Mouse (Mus musculus): Measurements from ENCODE around the gene Ust.

Gene Ust

DNA sequence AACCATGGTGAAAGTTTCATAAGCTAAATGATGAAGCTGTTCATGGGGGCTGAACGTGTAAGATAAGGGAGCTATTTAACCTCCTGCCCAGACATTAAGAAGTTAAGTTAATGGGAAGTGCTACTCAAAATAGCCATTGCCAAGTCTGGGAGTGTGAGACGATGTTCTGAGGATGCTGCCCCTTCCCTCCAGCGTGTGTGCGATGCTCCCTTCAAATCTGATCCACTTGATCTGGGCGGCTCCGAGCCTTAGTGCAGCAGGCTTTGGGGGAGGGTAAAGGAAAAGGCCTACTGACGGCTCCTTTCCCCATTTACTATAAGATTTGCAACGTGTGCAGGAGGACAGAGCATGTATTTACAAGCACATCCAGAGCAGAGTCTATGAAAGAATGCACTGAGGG lies 301.7 kb downstream of the Ust start:
- no peak for DNase-seq (ENCODE audit: low spot score)

DNA sequence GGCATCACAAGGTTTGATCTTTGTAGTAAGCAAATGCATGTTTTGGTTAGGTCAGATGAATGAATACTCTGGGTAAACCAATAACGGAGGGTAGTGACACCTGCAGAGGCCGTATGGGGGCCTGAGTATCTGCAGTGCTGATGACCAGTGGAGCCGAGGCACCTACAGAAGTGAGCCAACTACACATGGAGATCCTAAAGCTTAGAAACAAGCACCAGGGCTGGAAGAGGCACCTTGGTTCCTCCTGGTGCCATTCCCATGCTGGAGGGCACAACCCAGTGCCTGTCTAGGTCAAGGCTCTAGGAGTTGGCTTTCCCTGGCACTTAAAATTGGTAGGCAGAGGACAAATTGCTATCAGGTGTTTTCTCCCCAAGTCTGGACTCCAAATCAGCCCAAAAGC lies 303.4 kb downstream of the Ust start:
- DNase-seq (ENCODE audit: low spot score) = no peak

DNA sequence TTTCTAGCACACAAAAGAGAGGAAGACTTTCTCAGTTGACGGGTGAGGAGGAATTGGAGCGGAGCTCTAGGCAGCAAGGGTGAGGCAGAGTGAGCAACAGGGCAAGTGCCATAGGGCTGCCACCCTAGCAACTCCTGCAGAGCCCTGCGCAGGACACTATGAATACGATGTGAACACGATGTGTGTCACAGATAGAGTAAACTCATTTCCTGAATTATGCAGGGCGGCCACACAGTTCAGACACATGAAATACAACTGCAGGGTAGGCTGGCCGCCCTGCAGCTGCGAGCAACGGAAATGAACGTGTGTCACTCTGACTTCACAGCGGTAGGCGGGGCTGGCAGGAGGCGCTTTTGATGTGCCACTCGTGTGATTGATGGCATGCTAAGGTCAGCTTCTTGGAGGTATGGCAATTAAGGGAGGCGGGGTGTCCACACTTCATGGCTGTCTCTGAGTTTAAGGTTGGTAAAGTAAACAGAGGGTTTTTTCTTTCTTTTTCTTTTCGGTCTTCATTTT lies 304.7 kb downstream of the Ust start:
- DNase-seq (ENCODE audit: low spot score) = peak; percentile 81

DNA sequence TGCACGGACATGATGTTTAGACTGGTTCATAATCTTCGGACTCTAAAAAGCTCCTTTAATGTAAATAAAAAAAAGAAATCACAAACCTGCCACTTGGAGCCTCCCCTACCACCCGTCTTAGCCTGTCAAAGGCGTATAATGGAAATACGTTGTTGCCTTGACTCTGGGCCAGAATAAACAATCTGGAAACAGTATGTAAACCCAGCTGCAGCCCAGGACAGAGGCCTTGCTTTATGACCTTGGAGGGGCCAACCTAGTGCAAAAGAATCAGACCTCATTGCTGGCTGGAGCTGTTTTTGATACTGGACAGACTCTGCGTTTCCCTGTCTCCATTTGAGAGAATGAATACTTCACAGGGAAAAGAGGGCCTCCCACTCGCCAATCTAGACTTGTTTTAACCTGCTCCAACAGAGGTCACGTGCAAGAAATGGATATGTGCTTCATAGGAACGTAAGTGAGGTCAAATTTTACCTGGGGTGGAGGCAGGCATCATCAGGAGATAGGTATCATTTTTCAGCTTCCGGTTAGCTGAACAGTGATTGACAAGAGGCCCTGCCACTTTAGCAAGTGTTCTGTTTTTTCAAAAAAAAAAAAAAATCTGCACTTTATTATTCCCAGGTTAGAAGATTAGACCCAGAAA lies 305.2 kb downstream of the Ust start:
- peak; percentile 39 for DNase-seq (ENCODE audit: low spot score)

DNA sequence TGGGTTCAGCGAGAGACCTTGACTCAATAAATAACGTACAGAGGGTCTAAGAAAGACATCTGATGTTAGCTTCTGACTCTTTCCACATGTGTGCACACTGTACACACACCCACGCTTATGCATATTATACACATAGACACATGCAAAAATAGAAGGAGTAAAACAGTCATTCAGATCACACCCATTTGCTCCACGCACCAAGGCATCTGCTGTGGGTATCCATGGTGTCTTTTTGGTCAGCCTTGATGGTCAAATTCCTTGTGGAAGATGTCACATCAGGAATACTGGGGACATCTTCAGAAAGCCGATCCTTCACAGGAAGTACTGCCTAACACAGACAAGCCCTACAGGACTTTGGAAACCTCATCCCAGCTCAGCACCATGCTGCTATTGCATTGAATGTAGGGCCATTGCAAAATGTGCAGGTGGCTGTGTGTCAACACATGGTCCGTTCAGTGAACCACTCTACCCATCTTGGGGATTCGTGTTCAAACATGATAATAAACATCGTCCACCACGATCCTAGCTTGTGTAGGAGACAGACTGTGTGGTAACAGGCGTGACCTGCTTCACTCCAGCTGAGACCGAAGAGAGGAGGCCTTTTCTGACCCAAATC lies 305.9 kb downstream of the Ust start:
- no peak for DNase-seq (ENCODE audit: low spot score)

DNA sequence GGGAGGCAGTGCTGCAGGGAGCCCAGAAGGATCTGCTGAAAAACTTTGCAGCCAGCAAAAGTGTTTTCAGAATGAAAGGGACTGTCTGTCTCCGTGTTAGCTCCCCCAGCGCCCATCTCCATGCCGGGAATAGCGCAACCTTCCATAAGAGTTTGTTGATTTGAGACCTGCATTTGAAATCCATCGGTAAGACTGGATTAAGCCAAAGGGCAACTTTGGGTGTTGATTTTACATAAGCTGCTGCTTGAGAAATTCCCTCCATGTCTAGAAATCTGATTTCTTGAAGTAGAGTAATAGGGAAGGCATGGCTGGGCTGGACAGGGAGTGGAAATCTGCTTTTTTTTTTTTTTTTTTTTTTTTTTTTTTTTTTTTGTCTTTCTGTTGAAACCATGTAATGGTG lies 306.9 kb downstream of the Ust start:
- no peak for DNase-seq (ENCODE audit: low spot score)

DNA sequence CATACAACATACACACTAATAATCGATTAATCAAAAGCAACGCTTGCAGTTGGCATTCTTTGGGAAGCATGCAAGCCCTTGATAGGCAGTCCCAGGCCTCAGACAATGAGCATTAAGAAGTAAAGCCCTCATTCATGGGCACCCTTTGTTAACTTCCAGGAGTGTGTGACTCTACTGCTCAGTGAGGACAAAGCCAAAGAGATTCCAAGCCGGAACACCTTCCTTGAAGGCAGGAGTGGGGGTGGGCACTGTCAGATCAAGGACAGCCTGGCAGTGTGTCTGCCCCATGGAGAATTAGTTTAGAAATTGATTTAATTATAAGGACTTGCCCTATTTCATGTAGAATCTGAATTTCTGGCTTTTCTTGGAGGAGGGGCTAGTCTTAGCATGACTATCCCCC lies 308.3 kb downstream of the Ust start:
- DNase-seq (ENCODE audit: low spot score) = no peak

DNA sequence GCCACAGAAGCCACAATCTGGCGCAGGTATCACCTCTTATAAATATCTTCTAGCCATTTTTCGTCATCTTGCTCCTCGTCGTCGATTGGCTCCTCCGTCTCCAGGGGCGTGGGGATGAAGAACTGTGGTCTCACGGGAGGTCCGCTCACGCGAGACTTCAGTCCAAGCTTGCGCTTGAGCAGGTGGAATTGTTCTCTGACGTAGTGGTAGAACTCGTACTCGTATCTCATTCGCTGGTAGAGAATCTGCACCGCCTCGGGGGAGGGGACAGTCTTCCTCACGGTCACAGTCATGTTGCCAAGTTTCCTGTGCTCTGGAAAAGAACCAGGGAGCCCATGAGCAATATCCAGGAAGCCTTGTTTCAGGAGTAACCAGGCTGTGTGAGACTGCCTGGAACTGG lies 311.3 kb downstream of the Ust start:
- no peak for DNase-seq (ENCODE audit: low spot score)

DNA sequence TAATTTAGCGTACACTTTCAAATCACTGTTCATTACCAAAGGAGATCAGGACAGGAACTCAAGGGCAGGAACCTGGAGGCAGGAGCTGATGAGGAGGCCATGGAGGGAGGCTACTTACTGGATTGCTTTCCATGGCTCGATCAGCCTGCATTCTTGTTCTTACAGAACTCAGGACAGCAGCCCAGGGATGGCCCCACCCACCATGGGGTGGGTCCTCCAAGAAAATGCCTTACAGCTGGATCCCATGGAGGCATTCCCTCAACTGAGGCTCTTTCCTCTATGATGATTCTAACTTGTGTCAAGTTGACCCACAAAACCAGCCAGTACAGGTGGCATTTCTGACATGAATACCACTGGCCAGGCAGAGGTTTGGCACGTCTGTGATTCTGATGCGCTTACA lies 314.9 kb downstream of the Ust start:
- DNase-seq (ENCODE audit: low spot score) = no peak

DNA sequence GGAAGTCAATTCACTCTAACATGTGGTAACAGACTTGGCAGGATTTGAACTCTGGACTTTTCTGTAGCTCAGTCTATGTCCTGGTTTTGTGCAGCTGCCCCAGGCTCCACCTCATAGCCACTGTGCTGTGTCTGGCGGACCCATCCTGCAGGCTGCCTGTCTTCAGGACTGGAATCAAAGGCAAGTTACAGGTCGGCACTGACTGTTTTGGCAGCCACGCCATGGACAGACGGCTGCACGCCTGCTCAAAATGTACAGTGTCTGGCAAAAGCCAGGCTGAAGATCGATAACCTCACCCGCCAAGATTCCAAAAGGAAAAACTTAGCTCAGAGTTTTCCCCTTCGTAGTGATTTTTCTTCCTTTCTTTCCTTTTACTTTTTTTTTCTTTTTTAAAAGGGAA lies 318.8 kb downstream of the Ust start:
- no peak for DNase-seq (ENCODE audit: low spot score)

DNA sequence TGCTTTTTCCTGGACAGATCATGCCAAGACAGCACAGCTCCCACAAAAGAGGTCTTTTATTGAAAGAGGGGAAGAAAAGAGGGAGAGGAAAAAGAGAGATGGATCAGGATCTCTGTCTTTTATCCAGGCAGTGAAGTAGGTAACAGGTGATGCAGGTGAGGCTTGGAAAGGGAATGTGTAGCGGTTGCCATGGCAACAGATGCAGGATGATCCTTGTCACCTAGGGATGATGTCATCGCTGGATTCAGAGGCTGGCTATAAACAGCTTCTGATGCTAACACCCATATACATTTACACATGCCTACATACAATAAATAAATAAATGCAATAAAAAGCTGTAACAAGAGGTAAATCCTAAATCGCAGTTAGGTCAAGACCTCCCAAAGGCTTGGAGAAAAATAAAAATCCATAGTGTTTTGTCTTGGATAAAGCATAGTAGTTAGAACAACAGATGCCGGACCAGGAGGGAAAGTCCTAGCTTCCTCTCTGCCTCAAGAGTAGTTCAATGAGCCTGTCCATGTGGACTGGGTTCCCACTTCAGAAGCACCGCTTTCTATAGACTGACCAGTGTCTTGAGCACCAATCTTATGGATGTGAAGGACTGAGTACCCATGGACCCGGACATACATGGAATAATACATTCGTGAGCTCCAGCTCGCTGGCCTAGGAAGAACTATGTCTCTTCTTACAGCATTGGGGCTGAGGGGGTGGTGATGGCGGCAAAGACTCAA lies 319.4 kb downstream of the Ust start:
- no peak for DNase-seq (ENCODE audit: low spot score)

DNA sequence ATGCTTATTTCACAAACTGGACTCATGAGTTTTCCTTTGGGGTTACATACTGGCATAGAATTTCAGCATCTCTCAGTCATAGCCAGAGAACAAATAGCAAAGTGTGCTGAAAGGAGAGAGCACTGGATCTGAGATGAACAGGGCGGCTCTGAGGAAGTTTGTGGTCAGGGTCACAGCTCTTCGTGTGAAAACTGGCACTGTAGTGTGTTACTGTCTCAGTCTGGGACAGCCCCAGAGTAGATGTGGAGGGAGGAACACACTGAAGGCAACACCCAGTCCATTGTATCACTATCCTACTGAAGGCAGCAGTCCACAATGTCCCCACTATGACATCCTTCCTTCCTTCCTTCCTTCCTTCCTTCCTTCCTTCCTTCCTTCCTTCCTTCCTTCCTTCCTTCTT lies 321.0 kb downstream of the Ust start:
- DNase-seq (ENCODE audit: low spot score) = no peak

DNA sequence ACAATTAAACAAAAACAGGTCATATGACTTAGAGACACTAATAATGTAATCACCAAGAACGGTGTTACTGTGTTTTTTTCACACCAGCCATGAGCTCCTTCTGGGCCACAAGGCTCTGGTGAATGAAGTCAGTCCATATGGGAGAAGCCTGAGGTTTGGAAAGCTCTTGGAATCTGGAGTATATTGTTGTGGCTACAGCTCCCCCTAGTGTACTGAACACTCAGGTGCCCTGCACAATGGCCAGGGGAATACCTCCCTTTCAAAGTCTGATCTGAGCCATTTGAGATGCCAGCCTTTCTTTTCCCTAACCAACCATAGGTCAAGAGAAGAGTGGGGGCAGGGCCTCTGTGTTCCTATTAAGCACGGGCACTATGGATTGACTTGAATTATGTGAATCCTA lies 322.3 kb downstream of the Ust start:
- peak; percentile 92 for DNase-seq (ENCODE audit: low spot score)

DNA sequence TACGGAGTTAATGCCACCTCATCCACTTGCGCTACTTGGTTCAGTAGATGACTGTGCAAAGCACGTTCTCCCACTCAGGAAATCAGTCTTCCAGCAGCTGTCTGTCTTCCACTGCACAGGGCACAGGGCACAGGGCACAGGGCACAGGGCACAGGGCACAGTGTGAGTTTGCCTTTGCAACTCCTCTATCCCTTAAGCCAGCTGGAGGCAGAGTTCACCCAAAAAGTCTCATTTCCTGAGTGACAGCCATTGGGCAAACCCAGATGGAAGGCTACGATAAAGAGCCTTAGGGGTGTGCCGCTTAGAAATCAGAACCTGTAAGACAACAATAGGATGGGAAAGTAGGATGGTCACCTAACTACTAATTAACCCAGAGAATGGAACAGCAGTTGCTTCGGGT lies 322.9 kb downstream of the Ust start:
- no peak for DNase-seq (ENCODE audit: low spot score)

DNA sequence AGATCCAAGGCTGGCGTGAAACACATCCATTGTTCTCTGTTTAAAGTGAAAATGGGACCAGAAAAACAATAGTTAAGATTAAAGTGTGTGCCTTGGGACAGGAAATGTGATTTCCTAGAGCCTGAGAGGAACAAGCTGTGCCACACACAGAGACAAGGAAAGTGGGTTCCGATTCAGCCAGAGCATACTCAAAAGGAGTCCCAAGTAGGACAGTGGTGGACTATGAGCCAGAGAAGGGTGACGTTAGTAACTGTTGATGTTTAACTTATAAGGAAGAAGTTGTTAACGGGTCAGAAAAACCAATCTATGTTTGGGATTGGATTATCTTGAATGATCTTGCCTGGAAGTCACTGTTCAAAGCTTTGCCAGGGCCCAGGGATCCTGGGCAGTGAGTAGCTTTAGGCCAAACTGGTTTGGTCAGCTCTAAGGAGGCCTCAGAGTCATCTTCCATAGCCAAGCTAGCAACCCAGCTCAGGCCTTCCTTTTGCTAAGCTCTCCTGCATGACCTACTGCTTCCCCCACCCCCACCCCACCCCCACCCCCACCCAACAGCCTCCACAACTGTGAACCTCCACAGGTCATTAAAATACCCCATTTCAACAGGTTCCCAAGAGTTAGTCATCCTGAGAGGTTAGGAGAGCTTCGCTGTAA lies 329.2 kb downstream of the Ust start:
- DNase-seq (ENCODE audit: low spot score) = no peak

DNA sequence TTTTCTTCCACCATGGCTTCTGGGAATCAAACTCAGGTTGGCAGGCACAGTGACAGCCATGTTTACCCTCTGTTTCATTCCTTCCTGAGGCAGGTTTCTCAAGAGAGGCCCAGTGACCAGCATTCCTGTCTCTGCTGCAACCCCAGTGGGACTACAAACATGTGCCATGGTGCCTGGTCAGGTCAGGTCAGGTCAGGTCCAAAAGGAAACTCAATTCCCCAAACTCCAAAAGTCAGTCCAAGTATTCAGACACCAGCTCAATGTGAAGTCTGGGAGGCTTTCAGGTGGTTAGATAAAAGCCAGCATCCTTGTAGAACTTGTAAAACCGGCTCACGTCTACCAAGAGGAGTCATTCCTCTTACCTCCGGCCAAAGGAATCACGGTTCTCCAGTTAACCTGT lies 333.0 kb downstream of the Ust start:
- peak; percentile 50 for DNase-seq (ENCODE audit: low spot score)

DNA sequence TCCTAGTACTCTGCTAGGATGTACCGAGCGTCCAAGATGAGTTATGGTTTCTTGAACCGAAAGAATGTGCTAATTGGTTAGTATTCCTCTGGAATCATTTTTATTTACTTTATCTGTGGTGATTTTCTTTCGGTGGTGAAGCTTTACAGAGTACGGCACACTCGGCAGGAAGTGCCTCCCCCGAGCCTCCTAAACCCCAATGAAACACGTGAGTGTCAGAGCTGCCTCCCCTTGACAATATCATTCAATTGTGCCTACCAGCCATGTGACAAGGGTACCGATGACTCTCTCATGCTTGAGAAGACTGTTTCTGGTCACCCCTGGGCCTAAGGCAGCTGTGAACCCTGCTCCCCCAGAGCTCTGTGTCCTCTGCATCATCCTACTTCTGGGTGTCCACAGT lies 333.9 kb downstream of the Ust start:
- DNase-seq (ENCODE audit: low spot score) = no peak

DNA sequence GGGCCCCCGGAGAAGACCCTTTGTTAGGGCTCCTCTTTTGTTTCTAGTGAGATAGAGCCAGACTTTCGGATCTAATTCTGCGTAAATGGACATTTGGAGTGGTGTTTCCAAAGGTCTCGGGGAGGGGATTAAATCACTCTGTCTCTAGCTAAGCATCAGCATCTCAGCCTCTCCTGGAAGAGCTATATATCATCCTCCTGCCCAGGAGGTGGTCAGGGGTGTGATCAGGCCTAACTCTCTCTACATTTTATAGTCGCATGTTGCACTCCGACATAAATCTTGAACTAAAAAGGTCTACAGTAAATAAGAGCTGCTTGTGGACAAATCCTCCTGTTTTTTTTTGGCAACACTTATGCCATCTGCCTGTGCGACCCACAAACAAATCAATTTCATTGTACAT lies 335.5 kb downstream of the Ust start:
- no peak for DNase-seq (ENCODE audit: low spot score)

DNA sequence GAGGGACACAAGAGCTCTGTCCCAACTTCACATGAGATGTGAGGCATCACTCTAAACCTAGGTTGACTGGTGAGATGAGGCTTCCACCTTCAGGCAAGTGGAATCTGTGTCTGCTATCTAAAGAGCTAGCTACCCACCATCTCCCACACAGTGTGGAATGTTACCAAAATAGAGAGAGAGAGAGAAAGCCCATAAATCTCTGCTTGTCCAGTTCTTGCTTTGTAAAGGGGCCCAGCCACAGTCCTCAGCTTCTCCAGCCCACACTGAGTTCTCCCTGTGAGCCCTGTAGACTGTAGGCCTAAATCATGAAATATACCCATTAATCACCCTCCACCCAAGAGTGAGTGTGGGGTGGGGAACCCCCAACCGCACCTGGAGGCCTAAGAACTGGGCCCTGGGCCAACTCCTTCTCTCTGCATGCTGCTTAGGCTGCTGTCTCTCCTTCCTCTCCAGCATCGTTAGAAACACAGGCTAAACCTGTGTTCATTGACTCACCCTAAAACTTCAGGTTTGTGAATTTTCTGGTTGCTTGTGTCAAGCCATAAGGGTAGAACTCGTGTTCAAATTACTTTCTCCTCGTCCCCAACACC lies 336.9 kb downstream of the Ust start:
- no peak for DNase-seq (ENCODE audit: low spot score)

DNA sequence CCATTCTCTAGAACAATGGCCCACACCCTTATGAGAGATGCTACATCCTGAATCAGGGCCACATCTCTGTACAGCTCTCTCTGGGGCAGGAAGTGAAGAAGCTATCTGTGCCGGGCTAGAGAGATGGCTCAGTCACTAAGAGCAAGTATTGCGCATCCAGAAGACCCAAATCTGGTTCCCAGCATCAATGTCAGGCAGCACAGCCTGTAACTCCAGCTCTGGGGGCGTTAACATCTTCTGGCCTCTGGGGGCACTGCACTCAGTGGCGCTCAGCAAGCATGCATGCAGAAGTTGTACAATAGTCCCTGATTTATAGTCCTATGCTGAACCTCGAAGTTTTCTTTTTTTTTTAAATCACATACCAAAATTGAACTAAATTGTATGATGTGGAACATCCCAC lies 341.0 kb downstream of the Ust start:
- DNase-seq (ENCODE audit: low spot score) = no peak

DNA sequence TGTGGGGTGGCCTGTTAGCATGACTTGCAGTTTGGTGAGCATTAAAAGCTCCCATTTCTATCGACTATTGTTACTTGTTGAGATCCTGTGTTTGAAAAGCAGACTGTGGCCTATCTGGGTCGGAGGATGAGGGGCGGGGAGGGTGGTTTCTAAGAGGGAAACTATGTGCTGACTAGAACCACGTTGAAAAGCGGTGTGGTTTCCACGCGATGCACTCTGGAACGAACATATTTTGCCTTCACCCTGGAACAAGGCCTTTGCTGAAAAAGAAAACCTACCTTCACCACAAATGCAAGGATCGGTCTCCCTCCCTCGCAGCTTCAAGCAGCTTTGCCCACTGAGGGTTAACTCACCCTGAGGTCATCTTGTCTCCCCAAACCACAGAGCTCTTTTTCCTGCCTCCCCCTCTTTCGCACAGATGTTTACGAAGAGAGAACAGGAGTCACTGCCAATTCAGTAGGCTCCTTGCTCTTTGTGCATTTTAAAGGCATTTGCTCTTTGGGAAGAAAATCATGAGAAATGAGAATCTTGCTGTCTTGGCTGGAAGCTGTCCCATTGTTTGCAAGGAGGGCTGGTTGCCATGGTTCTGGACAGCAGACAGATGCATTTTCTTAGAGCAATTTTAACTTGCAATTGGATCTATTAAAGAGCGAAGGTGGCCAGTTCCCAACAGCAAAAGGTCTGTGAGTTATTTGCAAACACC lies 342.1 kb downstream of the Ust start:
- peak; percentile 38 for DNase-seq (ENCODE audit: low spot score)

DNA sequence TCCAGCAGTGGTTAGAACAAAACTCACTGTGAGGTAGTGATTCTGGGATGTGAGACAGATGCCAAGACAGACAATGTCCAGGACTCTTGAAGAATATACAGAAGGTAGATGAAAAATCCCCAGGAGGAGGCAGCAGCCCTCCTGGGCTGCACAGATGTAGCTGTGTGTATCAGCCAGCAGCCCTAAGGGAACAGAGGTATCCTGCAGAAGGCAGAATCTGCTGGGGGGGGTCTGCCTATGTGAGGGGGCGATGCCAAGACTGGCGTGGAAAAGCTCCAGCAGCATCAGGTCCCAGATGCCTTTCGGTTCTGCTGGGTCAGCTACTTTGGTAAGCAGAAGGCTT lies 342.6 kb downstream of the Ust start:
- no peak for DNase-seq (ENCODE audit: low spot score)

Data from embryo, embryonic 10 days (tissue).